Mouse (Mus musculus) MEL (cell line): ENCODE results near the gene Maml3.

Source experiments
- BHLHE40 ChIP-seq: IDR thresholded peaks from 2 replicates; pipeline ENCODE4 v1.6.1; 2012; ENCODE audit warnings: low read depth, mild to moderate bottlenecking, inconsistent platforms, low read length, improper control_type of control experiment, borderline replicate concordance
- CHD1 ChIP-seq: IDR thresholded peaks from 2 replicates; pipeline ENCODE4 v1.6.1; 2012; ENCODE audit warnings: low read depth, mild to moderate bottlenecking, inconsistent platforms, low read length, improper control_type of control experiment
- CTCF ChIP-seq, 3 experiments: IDR thresholded peaks in 2 of 3; conservative IDR thresholded peaks in 1 of 3; 2 replicates each; pipeline ENCODE4 v1.5.1; 2011 to 2012; ENCODE audit warnings: low read length in 3 of 3, low read depth in 2 of 3, mild to moderate bottlenecking in 2 of 3, improper control_type of control experiment in 1 of 3, inconsistent platforms in 1 of 3, mixed read lengths in 1 of 3, moderate library complexity in 1 of 3; ENCODE audit not compliant: control insufficient read depth in 1 of 3, insufficient read depth in 1 of 3, poor library complexity in 1 of 3, severe bottlenecking in 1 of 3
- E2F4 ChIP-seq: IDR thresholded peaks from 2 replicates; pipeline ENCODE4 v1.6.1; 2011; ENCODE audit warnings: low read depth, low read length, improper control_type of control experiment, borderline replicate concordance
- MAFK ChIP-seq: IDR thresholded peaks from 2 replicates; pipeline ENCODE4 v1.6.1; 2011; ENCODE audit warnings: low read depth, mild to moderate bottlenecking, low read length, improper control_type of control experiment, borderline replicate concordance
- MAX ChIP-seq: IDR thresholded peaks from 2 replicates; pipeline ENCODE4 v1.6.1; 2011; ENCODE audit warnings: low read length, improper control_type of control experiment
- MAZ ChIP-seq: IDR thresholded peaks from 2 replicates; pipeline ENCODE4 v1.6.1; 2012; ENCODE audit warnings: low read depth, mild to moderate bottlenecking, inconsistent platforms, low read length, improper control_type of control experiment
- POLR2A ChIP-seq, 2 experiments: IDR thresholded peaks; 2 replicates each; pipeline ENCODE4 v1.6.1; 2011 to 2012; ENCODE audit warnings: low read length in 2 of 2, mild to moderate bottlenecking in 2 of 2, control low read depth in 1 of 2, improper control_type of control experiment in 1 of 2, low read depth in 1 of 2, moderate library complexity in 1 of 2; ENCODE audit not compliant: control insufficient read depth in 1 of 2, insufficient read depth in 1 of 2, poor library complexity in 1 of 2
- SMC3 ChIP-seq: IDR thresholded peaks from 2 replicates; pipeline ENCODE4 v1.6.1; 2011; ENCODE audit warnings: low read depth, low read length, improper control_type of control experiment

GRCm38 (mm10) chr3:51648037-51648664 is 456.7 kb downstream of the Maml3 start:
- TF ChIP-seq CHD1 (no peak), MAZ (peak; percentile 67; the same call in 1 of the 2 replicates), CTCF (IDR thresholded peaks at IDR 0.05 in 2 of 3, conservative IDR thresholded peaks at IDR 0.05 in 1 of 3; ENCODE audit: control insufficient read depth in 1 of 3, insufficient read depth in 1 of 3, low read depth in 2 of 3, low read length in 3 of 3, poor library complexity in 1 of 3, severe bottlenecking in 1 of 3) (peak; percentile 91 to 98 (median 93)), E2F4 (no peak), POLR2A (IDR thresholded peaks at IDR 0.05; ENCODE audit: control insufficient read depth in 1 of 2, insufficient read depth in 1 of 2, low read depth in 1 of 2, low read length in 2 of 2, poor library complexity in 1 of 2) (no peak), MAFK (no peak), SMC3 (peak; percentile 100), MAX (no peak), BHLHE40 (0 out of 2 replicates have a peak, but pooled peaks have one; percentile 20)
